Mouse (Mus musculus) G1E (cell line): Measurements from ENCODE around the gene Ncam2. TPM values are rescaled to one million over a fixed set of nuclear protein-coding genes. Genes with fewer than 3 reads are reported as not detected.

Experiments used
- ATAC-seq: 2 replicates; pipeline ENCODE4 v1.8.0; 2016; ENCODE audit warnings: mild to moderate bottlenecking; ENCODE audit not compliant: insufficient number of reproducible peaks, poor library complexity, low FRiP score, severe bottlenecking; ENCODE audit errors: extremely low read depth
- DNase-seq: peaks from one replicate; pipeline ENCODE4 v3.0.0; 2012; ENCODE audit warnings: low spot score
- H3K27me3 ChIP-seq: 2 replicates; pipeline ENCODE4 v1.6.1; 2012; ENCODE audit warnings: mild to moderate bottlenecking, low read length, inconsistent platforms; ENCODE audit not compliant: insufficient read depth
- H3K36me3 ChIP-seq: replicated peaks from 2 replicates; pipeline ENCODE3; 2012; ENCODE audit warnings: mild to moderate bottlenecking, inconsistent platforms
- H3K4me1 ChIP-seq: 2 replicates; pipeline ENCODE4 v1.6.1; 2012; ENCODE audit warnings: low read depth, low read length, inconsistent platforms, mixed read lengths; ENCODE audit not compliant: insufficient read depth
- H3K4me3 ChIP-seq: 2 replicates; pipeline ENCODE4 v1.5.1; 2012; ENCODE audit warnings: low read depth, mild to moderate bottlenecking, inconsistent platforms, low read length, moderate library complexity, mixed read lengths
- H3K9me3 ChIP-seq: replicated peaks from 2 replicates; pipeline ENCODE4 v1.6.1; 2012; ENCODE audit warnings: inconsistent platforms
- CTCF ChIP-seq: IDR thresholded peaks from 2 replicates; pipeline ENCODE4 v1.5.1; 2012; ENCODE audit warnings: low read depth, low read length, inconsistent platforms, mixed read lengths
- GATA1 ChIP-seq: IDR thresholded peaks from 2 replicates; pipeline ENCODE4 v1.6.1; 2012; ENCODE audit warnings: borderline replicate concordance, low read length, inconsistent platforms, mixed read lengths
- GATA2 ChIP-seq: IDR thresholded peaks from 2 replicates; pipeline ENCODE4 v1.6.1; 2012; ENCODE audit warnings: low read depth, low read length, inconsistent platforms, borderline replicate concordance
- POLR2AphosphoS5 ChIP-seq: IDR thresholded peaks from 2 replicates; pipeline ENCODE4 v1.6.1; 2012; ENCODE audit warnings: low read depth, low read length, inconsistent platforms; ENCODE audit not compliant: insufficient replicate concordance
- TAL1 ChIP-seq: conservative IDR thresholded peaks from 2 replicates; pipeline ENCODE4 v1.6.1; 2012; ENCODE audit warnings: low read depth, low read length, inconsistent platforms, mixed read lengths
- polyA plus RNA-seq: library from polyadenylated mRNA; stranded (reverse); fragments of >175 nt; gene quantifications from 2 replicates; pipeline ENCODE4 v1.2.3, GENCODE M21; 2012
- total RNA-seq, 2 experiments: library from RNA; stranded (forward) in 1 of 2; stranded (reverse) in 1 of 2; fragments of 200-1000 nt in 1 of 2; fragments of >200 nt in 1 of 2; fragmentation: Nextera tagmentation in 1 of 2; gene quantifications; 2 replicates each; pipeline ENCODE4 v1.2.3; 2014 to 2017

Ncam2 gene
- total and polyA plus RNA-seq, 3 experiments, result 0.11 TPM; not detected in 2

DNA sequence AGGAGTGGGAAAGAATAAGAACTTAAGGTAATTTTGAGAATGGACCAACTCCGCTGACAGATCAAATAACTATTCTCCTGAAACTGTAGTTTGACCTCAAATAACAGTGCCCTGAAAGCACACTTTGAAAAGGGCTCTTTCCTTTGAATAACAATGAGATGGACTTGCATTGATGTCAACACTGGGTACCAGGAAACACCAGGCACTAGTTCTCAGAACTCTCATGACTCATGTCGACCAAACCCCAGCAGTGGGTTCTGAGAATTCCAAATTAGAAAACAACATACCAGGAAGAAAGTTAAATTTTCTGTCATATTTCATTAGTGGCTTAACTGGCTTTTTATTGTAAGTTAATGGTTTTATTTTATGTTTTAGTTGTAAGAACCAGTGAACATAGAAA, 165.4 kb downstream of the Ncam2 start:
- Histone ChIP-seq H3K9me3 (no peaks in the 10 kb centered on the region), H3K4me3 (no peak overlapping the region), H3K4me1 (no peaks in the 10 kb centered on the region), H3K27me3 (no peaks in the 10 kb centered on the region), H3K36me3 (no peaks in the 10 kb centered on the region)
- no peak for DNase-seq
- ATAC-seq, result no peak
- TF ChIP-seq TAL1, result no peak
- no peak for TF ChIP-seq POLR2AphosphoS5
- TF ChIP-seq GATA1, result no peak
- no peak for TF ChIP-seq GATA2
- TF ChIP-seq CTCF, result no peak

- no peaks in the 10 kb centered on the region for H3K4me1 ChIP-seq
- no peaks in the 10 kb centered on the region for H3K36me3 ChIP-seq
- no peaks in the 10 kb centered on the region for H3K9me3 ChIP-seq
- no peak overlapping the region for H3K4me3 ChIP-seq
- no peak for DNase-seq
- TF ChIP-seq GATA2, result no peak
- no peak for TF ChIP-seq CTCF
- TF ChIP-seq GATA1, result no peak
- TF ChIP-seq POLR2AphosphoS5, result no peak
- no peak for TF ChIP-seq TAL1
- ATAC-seq, result no peak
- no peaks in the 10 kb centered on the region for H3K27me3 ChIP-seq
These were observed 173.7 kb downstream of the Ncam2 start for GRCm38 (mm10) chr16:81374234-81374633.

GRCm38 (mm10) chr16:81380434-81380833, 179.9 kb downstream of the Ncam2 start:
- H3K27me3 ChIP-seq, result no peaks in the 10 kb centered on the region
- no peak for TF ChIP-seq POLR2AphosphoS5
- TF ChIP-seq GATA2, result no peak
- no peak for TF ChIP-seq CTCF
- no peak for TF ChIP-seq TAL1
- TF ChIP-seq GATA1, result no peak
- DNase-seq (no peak), ATAC-seq (no peak)
- H3K4me1 ChIP-seq, result no peaks in the 10 kb centered on the region
- no peaks in the 10 kb centered on the region for H3K36me3 ChIP-seq
- no peak overlapping the region for H3K4me3 ChIP-seq
- H3K9me3 ChIP-seq, result no peaks in the 10 kb centered on the region

DNA sequence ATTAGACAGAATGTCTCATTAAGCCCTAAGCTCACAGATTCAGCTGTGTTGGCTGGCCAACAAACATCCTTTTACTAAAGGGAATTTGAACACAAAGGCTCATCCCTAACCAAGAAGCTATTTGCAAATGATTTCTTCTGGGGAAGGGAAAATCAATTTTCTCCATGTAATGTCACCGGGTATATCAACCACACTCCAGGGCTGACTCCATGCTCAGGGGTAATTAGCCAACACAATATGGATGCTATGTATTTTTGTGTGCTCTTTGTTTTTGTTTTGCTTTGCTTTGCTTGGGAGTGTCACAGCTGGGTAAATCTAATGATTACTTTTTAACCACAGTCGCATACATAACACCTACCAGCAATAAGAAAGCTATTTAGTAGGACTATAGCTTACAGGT, 188.1 kb downstream of the Ncam2 start:
- DNase-seq (no peak), ATAC-seq (no peak)
- no peaks in the 10 kb centered on the region for H3K36me3 ChIP-seq
- TF ChIP-seq GATA2 (no peak), POLR2AphosphoS5 (no peak), CTCF (no peak), GATA1 (no peak), TAL1 (no peak)
- no peaks in the 10 kb centered on the region for H3K4me1 ChIP-seq
- H3K27me3 ChIP-seq, result no peaks in the 10 kb centered on the region
- no peak overlapping the region for H3K4me3 ChIP-seq
- H3K9me3 ChIP-seq, result no peaks in the 10 kb centered on the region

GRCm38 (mm10) chr16:81434559-81434958, 234.1 kb downstream of the Ncam2 start:
- no peak overlapping the region for H3K4me3 ChIP-seq
- DNase-seq (no peak), ATAC-seq (no peak)
- no peaks in the 10 kb centered on the region for H3K4me1 ChIP-seq
- TF ChIP-seq GATA1 (no peak), GATA2 (no peak), CTCF (no peak), POLR2AphosphoS5 (no peak), TAL1 (no peak)
- no peaks in the 10 kb centered on the region for H3K36me3 ChIP-seq
- no peaks in the 10 kb centered on the region for H3K9me3 ChIP-seq
- H3K27me3 ChIP-seq, result no peaks in the 10 kb centered on the region

- Histone ChIP-seq H3K9me3 (no peaks in the 10 kb centered on the region), H3K4me3 (no peak overlapping the region), H3K27me3 (no peaks in the 10 kb centered on the region), H3K36me3 (no peaks in the 10 kb centered on the region), H3K4me1 (no peaks in the 10 kb centered on the region)
- no peak for TF ChIP-seq GATA2
- TF ChIP-seq GATA1, result no peak
- TF ChIP-seq POLR2AphosphoS5, result no peak
- no peak for TF ChIP-seq TAL1
- no peak for TF ChIP-seq CTCF
- DNase-seq (no peak), ATAC-seq (0 out of 2 replicates have a peak, but pooled peaks have one; percentile 15)
These were observed 236.8 kb downstream of the Ncam2 start for GRCm38 (mm10) chr16:81437091-81437867.
